Mouse (Mus musculus): ENCODE measurements around the gene Hbs1l. TPM values are rescaled to one million over a fixed set of nuclear protein-coding genes. Genes with fewer than 3 reads are reported as not detected.
A peak's percentile ranks its signal among the peaks of the same experiment; 100 is the strongest.
"Not testable (repeated sequence)": the region's sequence is repeated elsewhere in the genome, so short reads cannot be mapped to it uniquely, and the experiment has no call there.

Gene Hbs1l
- polyA plus RNA-seq, 1 experiment from 2014 or later, result 104 TPM

DNA sequence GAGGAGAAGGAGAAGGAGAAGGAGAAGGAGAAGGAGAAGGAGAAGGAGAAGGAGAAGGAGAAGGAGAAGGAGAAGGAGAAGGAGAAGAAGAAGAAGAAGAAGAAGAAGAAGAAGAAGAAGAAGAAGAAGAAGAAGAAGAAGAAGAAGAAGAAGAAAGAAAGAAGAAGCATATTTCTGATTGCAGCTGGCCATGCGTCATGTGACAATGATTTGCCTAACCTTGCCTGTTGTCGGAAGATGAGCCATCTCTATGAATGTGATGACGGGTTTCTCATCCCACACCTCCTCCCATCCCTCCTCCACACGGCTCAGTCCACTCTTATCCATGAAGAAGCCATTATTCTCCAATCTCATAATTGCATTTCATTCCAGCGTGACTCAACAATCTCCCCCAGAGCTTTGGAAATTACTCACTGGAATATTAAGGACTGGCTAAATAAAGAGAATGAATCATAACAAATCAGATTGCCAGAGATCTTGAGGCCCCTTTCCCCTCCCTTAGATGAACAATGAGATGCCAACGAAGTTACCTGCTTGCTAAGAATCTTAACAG is 103.2 kb downstream of the Hbs1l start:
- not testable (repeated sequence) for H3K36me3 ChIP-seq; H3K9ac ChIP-seq (replicated peaks); H3K4me2 ChIP-seq (replicated peaks); H3K9me3 ChIP-seq; H3K27me3 ChIP-seq; H3K4me3 ChIP-seq (replicated peaks); H3K4me1 ChIP-seq (replicated peaks); ATAC-seq; H3K27ac ChIP-seq
- WGBS, result 83% methylated on average over 6 of the region's 6 CpGs

DNA sequence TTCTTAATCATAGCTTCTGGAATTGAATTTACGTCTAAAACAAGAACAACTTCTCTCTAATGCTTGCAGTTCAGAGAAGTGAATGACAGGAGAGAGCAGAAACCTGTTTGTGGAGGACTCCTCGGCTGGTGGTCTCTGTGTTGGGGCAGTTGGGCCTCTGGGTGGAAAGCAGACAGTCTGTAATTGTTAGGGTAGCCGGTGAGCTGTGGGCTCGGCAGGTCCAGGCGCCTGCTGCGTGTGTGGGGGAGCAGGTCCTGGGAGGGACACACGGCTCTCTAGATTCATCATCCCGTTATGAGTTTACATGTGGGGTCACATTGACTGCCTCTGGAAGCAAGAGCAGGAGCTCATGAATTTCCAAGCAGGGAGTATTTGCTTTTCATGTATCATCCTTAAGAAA is 103.8 kb downstream of the Hbs1l start:
- no peak overlapping the region for H3K4me2 ChIP-seq (replicated peaks)
- H3K27me3 ChIP-seq, result no peaks in the 10 kb centered on the region
- H3K9me3 ChIP-seq, result no peaks in the 10 kb centered on the region
- 59% methylated on average over 8 of the region's 8 CpGs for WGBS
- H3K27ac ChIP-seq, result no peak overlapping the region
- H3K4me1 ChIP-seq (replicated peaks), result peaks cover 4% of the 10 kb centered on the region
- no peaks in the 10 kb centered on the region for H3K36me3 ChIP-seq
- H3K4me3 ChIP-seq (replicated peaks), result no peak overlapping the region
- no peak overlapping the region for H3K9ac ChIP-seq (replicated peaks)
- no peak for ATAC-seq

DNA sequence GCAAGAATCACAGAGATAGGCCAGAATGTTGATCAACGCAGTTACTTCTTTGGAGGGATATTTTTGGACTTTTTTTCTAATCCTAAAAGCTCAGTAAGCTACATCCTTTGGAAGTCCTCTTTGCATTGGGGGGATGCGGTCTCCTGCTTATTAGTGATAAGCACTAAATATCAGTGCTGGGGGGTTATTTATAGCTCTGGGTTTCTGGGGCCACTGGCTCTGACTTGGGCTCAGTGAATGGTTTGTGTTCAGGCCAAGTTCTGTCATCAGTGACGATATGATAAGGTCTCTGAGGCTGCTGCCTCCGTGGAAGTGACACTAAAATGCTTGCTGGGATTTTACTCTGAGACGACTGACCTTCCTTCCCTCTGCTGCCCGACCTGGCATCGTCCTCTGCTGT is 104.3 kb downstream of the Hbs1l start:
- Histone ChIP-seq H3K4me2 (replicated peaks) (no peak overlapping the region), H3K27ac (no peak overlapping the region), H3K4me3 (replicated peaks) (no peak overlapping the region), H3K9me3 (no peaks in the 10 kb centered on the region), H3K36me3 (no peaks in the 10 kb centered on the region), H3K9ac (replicated peaks) (no peak overlapping the region), H3K27me3 (no peaks in the 10 kb centered on the region), H3K4me1 (replicated peaks) (peaks cover 4% of the 10 kb centered on the region)
- WGBS, result 64% methylated on average over 7 of the region's 7 CpGs
- ATAC-seq, result no peak

DNA sequence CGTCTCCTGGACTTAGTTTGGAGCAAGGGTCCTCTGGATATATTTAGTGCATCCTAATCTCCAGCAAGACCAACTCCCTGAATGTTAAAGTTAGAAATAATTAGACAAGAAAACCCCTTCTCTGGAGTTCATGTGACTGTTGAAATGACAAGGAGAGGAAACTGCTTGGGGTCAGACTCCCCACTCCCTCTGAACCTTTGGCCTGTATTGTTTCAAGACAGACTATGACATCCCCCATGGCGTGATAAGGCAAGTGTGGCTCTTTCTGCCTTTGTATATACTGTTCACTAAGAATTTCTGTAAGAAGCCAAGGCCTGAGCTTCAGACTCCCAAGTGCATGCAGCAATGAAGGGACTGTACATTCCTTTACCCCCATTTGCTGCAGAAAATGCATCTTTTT is 104.7 kb downstream of the Hbs1l start:
- no peaks in the 10 kb centered on the region for H3K36me3 ChIP-seq
- H3K9me3 ChIP-seq, result no peaks in the 10 kb centered on the region
- H3K27ac ChIP-seq, result no peak overlapping the region
- H3K4me3 ChIP-seq (replicated peaks), result no peak overlapping the region
- H3K4me2 ChIP-seq (replicated peaks), result no peak overlapping the region
- no peak for ATAC-seq
- H3K27me3 ChIP-seq, result no peaks in the 10 kb centered on the region
- H3K9ac ChIP-seq (replicated peaks), result no peak overlapping the region
- H3K4me1 ChIP-seq (replicated peaks), result peaks cover 4% of the 10 kb centered on the region
- 59% methylated on average over 2 of the region's 2 CpGs for WGBS

DNA sequence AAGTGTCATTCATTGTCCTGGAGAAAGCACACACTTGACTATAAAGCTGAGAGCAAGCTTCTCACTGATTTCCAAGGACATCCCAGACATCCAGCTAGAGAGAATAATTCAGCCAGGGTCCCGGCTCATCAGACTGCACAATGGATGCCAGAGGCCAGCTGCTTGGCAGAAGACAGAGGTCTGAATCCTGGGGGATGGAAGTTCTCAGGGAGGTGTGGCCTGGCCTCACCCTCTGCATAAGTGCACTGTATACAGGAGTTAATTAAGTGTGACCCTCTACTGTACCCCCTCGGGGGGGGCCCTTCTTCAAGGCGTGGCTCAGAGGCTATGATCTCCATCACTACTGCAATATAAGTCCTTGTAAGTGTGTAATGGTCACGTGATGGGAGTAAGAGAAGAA is 105.5 kb downstream of the Hbs1l start:
- no peak overlapping the region for H3K27ac ChIP-seq
- H3K9ac ChIP-seq (replicated peaks), result no peak overlapping the region
- no peaks in the 10 kb centered on the region for H3K36me3 ChIP-seq
- no peaks in the 10 kb centered on the region for H3K27me3 ChIP-seq
- H3K4me2 ChIP-seq (replicated peaks), result no peak overlapping the region
- 0 out of 2 replicates have a peak, but pooled peaks have one; percentile 37 for ATAC-seq
- H3K9me3 ChIP-seq, result no peaks in the 10 kb centered on the region
- H3K4me1 ChIP-seq (replicated peaks), result peaks cover 4% of the 10 kb centered on the region
- no peak overlapping the region for H3K4me3 ChIP-seq (replicated peaks)
- 63% methylated on average over 4 of the region's 4 CpGs for WGBS

DNA sequence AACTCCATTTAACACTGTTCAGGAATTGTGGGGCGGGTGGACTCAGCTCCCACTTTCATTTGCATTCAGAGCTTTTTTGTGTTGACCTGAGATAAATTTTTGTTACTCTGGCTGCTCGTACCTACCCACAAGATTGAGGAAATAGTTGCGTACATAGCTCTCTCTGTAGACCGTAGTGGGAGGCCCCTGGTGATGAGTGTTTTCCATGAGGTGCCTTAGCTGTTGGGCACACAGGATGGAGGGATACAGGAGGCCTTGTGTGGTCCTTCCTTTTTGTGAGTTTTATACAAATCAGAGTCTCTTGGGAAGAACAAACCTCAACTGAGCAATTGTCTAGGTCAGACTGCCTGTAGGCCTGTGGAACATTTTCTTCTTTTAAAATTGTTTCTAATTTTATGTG is 109.0 kb downstream of the Hbs1l start:
- Histone ChIP-seq H3K27me3 (no peaks in the 10 kb centered on the region), H3K27ac (no peak overlapping the region), H3K4me2 (replicated peaks) (no peak overlapping the region), H3K36me3 (no peaks in the 10 kb centered on the region), H3K4me3 (replicated peaks) (no peak overlapping the region), H3K9me3 (no peaks in the 10 kb centered on the region), H3K9ac (replicated peaks) (no peak overlapping the region), H3K4me1 (replicated peaks) (peaks cover 4% of the 10 kb centered on the region)
- WGBS, result 92% methylated on average over 4 of the region's 4 CpGs
- ATAC-seq, result no peak

DNA sequence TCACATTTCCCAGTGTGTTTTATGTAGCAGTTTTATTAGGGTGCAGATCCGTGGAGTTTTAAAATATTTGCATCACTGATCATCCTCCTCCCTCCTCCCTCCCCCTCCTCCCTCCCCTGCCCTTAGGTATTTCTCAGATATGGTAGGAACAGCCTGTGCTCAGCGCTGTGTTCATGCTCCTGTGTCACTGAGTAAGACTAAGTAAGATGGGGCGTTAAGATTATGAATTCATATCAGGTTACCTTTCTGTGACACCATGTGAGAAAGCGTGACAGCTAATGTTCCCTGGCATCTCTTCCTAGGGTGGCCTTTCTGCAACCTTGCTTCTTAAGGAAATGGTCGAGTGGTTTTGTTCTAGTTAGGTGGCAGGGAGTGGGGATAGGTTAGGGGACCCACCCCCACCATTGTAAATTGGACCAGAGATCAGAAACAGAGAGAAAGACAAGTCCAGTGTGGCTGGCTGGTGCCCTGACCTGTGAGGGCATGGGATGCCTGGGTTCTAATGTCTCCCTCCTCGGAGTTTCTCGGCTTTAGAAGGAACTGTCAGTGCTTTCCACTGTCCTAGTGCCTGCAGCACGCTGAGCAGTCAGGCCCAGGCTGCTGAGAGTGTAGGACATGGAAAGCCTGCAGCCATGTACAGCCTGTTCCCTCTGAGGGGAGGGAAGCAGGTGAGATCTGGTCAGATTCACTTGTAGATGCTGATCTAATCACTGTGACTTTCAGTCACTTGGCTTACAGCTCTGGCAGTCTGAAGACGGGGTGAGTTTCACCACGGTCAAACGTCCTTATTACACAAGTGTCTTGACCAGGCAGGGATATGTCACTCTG is 110.1 kb downstream of the Hbs1l start:
- Histone ChIP-seq H3K27me3 (no peaks in the 10 kb centered on the region), H3K4me2 (replicated peaks) (no peak overlapping the region), H3K9me3 (no peaks in the 10 kb centered on the region), H3K36me3 (no peaks in the 10 kb centered on the region), H3K27ac (no peak overlapping the region), H3K9ac (replicated peaks) (no peak overlapping the region), H3K4me3 (replicated peaks) (no peak overlapping the region), H3K4me1 (replicated peaks) (peaks cover 4% of the 10 kb centered on the region)
- ATAC-seq, result no peak
- 80% methylated on average over 11 of the region's 11 CpGs for WGBS

DNA sequence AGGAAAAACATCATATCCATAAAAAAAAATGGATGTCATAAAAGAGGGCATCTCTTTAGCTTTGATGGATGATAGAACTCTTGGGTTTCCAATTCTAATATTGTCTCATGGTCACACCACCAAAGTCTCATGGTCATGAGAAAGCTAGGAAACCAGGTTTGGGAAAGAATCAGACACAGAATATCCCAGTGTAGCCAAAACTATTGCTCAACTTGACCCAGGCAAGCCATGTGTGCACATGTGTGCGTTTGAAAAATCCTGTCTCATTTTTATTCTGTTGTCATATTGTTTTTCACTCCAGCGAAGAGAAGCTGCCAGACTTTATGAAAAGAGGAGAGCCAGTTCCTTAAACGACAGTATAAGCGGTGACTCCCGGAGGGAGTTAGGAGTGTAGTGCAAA is 114.9 kb downstream of the Hbs1l start:
- H3K9me3 ChIP-seq, result no peaks in the 10 kb centered on the region
- no peak overlapping the region for H3K4me2 ChIP-seq (replicated peaks)
- H3K27ac ChIP-seq, result no peak overlapping the region
- WGBS, result 79% methylated on average over 5 of the region's 5 CpGs
- H3K4me1 ChIP-seq (replicated peaks), result no peaks in the 10 kb centered on the region
- H3K9ac ChIP-seq (replicated peaks), result no peak overlapping the region
- no peak overlapping the region for H3K4me3 ChIP-seq (replicated peaks)
- H3K36me3 ChIP-seq, result no peaks in the 10 kb centered on the region
- ATAC-seq, result no peak
- no peaks in the 10 kb centered on the region for H3K27me3 ChIP-seq

DNA sequence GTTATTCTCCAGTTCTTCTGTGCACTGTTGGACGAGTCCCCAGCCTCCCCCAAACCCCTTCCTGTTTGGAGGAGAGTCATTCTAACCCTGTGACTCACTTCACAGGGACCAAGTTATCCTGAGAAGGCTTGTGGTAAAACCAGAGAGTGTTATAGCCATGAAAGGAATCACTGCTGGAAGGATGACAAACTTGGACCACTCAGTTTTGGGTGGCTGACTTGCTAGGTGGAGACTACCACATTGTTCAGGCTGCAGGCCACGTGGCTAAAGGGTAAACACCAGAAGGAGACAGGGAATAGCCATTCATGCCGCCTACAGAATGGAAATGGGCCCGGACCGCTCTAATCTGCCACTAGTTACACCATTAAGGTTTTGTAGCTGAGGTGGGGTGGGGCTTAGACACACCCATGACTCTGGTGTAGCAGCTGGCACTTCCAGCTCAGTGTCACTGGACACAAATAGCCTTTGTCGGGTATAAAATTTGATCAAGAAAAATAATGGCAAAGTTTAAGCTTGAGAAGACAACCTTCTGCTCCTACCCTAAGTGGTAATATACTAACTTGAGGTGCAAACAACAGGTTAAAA is 115.9 kb downstream of the Hbs1l start:
- no peak for ATAC-seq
- no peaks in the 10 kb centered on the region for H3K4me1 ChIP-seq (replicated peaks)
- H3K36me3 ChIP-seq, result no peaks in the 10 kb centered on the region
- 78% methylated on average over 6 of the region's 6 CpGs for WGBS
- H3K27me3 ChIP-seq, result no peaks in the 10 kb centered on the region
- no peak overlapping the region for H3K27ac ChIP-seq
- H3K9me3 ChIP-seq, result no peaks in the 10 kb centered on the region
- no peak overlapping the region for H3K4me2 ChIP-seq (replicated peaks)
- no peak overlapping the region for H3K4me3 ChIP-seq (replicated peaks)
- no peak overlapping the region for H3K9ac ChIP-seq (replicated peaks)

DNA sequence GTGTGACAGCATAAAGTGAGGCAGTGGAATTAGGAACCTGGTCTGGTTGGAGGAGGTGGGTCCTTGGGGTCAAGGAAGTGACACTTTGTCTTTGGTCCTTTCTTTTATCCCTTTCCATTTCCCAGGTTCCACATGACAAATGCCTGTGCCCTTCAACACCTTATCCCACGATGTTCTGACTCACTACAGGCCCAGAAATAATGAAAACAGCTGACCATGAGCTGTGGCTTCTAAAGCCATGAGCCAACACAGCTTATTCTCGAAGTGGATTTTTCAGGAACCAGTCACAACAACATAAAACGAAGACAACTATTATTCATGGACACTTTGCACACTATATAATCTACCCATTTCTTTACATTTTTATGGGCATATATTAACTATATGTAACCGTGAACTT is 119.3 kb downstream of the Hbs1l start:
- no peak overlapping the region for H3K4me2 ChIP-seq (replicated peaks)
- no peaks in the 10 kb centered on the region for H3K9me3 ChIP-seq
- H3K36me3 ChIP-seq, result no peaks in the 10 kb centered on the region
- H3K27me3 ChIP-seq, result no peaks in the 10 kb centered on the region
- no peaks in the 10 kb centered on the region for H3K4me1 ChIP-seq (replicated peaks)
- no peak overlapping the region for H3K27ac ChIP-seq
- WGBS, result 86% methylated on average over 4 of the region's 4 CpGs
- no peak for ATAC-seq
- H3K9ac ChIP-seq (replicated peaks), result no peak overlapping the region
- no peak overlapping the region for H3K4me3 ChIP-seq (replicated peaks)

DNA sequence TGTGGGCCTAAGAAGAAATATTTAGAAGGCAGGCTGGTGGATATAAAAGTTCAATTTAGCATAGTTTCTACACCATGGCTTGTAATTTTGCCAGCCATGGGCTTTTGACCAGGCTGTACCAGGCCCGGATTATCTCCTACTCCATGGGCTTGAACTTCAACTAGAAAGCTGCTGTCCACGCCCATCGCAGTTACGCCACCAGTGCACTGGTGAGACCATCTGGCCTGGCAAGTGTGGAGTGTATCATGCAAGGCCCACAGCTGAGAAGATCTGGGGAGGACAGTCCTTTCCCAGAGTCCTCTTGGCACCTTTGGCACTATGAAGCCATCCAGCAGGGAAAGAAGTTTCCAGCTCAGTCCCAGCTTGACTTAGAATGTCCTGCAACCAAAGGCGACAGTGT is 120.4 kb downstream of the Hbs1l start:
- no peak for ATAC-seq
- Histone ChIP-seq H3K9ac (replicated peaks) (no peak overlapping the region), H3K27me3 (no peaks in the 10 kb centered on the region), H3K4me2 (replicated peaks) (no peak overlapping the region), H3K27ac (no peak overlapping the region), H3K4me3 (replicated peaks) (no peak overlapping the region), H3K36me3 (no peaks in the 10 kb centered on the region), H3K9me3 (no peaks in the 10 kb centered on the region), H3K4me1 (replicated peaks) (no peaks in the 10 kb centered on the region)
- WGBS, result 92% methylated on average over 5 of the region's 5 CpGs
